Mouse (Mus musculus) megakaryocyte, adult 5-6 weeks (primary cell): ENCODE data around the gene Macrod2. TPM values are rescaled to one million over a fixed set of nuclear protein-coding genes. Genes with fewer than 3 reads are reported as not detected.

Experiments used
- ATAC-seq: 2 replicates; pipeline ENCODE4 v1.8.0; 2016; ENCODE audit warnings: mild to moderate bottlenecking, inconsistent platforms; ENCODE audit not compliant: poor library complexity, severe bottlenecking
- total RNA-seq, 2 experiments: library from RNA; stranded (forward) in 1 of 2; stranded (reverse) in 1 of 2; fragments of 153-499, 151-499 nt in 1 of 2; fragments of 221-1000, 200-1000 nt in 1 of 2; gene quantifications; 2 replicates each; pipeline versions ENCODE4 v1.2.3 to v1.2.4; 2015 to 2017

Macrod2 gene
- total RNA-seq, 2 experiments from 2014 or later, result 0.31 to 1.7 TPM

- ATAC-seq, result no peak
These were observed 1713.8 kb downstream of the Macrod2 start for GRCm38 (mm10) chr2:142108947-142109346.

DNA sequence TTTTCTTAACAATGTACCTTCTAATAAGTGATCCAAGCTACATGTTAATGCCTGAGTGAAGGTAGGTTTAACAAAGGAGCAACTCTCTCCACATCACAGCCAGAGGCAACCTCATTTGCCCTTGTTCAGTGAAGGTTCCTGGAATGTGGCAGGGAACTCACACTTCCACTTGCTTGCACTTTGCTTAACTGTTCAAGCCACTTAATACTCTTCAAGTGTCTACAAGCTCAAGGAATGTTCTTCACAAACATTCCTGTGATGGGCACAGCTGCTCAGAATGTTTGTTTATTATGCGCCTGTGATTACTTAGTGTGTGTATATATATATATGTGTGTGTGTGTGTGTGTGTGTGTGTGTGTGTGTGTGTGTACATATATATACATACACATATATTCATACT, 1721.5 kb downstream of the Macrod2 start:
- no peak for ATAC-seq

DNA sequence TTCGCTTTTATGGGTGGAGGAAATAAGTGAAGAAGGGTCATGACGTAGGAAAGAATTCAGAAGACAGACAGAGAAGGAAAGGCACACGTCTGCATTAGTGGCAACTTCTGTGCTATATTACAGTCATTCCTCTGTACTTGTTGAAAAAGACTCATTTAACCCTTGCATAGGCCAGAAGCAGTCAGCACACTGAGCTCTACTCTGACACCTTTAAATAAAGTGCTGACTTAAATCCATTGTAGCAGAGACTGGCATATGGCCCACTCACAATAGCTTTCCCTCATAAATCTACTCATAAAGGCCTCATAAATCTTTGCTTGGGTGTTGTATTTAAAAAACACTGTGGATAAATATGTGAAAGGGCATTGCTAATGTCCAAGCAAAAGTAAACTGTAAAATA, 1733.0 kb downstream of the Macrod2 start:
- ATAC-seq, result no peak

DNA sequence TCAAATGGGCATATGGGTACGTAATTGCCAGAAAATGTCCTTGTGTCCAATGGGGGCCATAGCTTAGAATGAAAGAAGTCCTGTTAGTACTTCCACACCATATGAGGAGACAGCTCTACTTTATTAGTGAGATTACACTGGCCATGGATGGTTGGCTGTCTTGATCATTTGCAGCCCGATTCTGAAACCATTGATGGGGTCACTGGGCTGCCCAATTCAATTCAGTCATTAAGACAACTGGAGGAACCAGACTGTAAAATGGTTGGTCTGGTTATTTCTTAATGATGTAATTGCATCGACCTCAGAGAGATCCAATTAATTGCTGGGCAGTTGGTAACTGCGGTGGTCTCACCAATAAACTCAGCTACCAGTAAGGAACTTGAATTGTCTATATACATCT, 1734.1 kb downstream of the Macrod2 start:
- no peak for ATAC-seq

GRCm38 (mm10) chr2:142149310-142149709, 1754.2 kb downstream of the Macrod2 start:
- no peak for ATAC-seq

- no peak for ATAC-seq
These were observed 1768.6 kb downstream of the Macrod2 start for GRCm38 (mm10) chr2:142163506-142164275.

DNA sequence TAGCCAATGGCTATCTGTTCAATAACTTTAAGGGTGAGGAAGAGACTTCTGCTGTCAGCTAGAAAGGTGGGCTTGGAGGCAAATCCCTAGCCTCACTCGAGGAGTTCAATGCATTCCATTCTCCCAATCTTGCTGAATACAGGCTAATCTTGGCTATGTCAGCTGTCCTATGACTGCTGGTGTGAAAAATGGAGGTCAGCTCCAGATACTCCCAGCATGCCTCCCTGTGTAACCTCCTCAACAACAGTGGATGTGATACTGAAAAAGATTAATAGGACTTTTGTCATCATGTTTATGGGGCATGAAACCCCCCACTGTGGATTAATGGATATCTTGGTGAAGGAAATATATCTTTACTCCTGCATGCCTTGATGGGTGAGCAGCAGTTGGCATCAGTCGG, 1774.5 kb downstream of the Macrod2 start:
- no peak for ATAC-seq

- no peak for ATAC-seq
These were observed 1777.6 kb downstream of the Macrod2 start for GRCm38 (mm10) chr2:142172706-142173105.

DNA sequence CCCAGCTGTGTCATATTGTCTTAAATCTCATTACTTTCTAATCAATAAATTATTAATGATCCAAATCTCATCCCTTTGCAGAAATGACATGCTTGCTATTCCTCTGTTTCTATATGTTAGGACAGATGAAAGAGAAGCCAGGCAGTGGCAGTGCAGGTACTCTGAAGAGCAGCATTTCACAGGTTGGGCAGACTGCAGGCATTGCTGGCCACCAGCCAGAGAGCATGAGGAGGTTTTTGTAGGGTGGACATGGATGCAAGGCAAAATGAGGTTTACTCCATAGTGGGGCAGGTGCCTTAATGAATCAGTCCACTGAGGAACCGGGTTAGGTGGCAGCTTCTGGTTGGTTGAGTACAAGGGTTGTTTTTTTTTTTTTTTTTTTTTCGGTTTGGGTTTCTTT, 1778.9 kb downstream of the Macrod2 start:
- no peak for ATAC-seq

DNA sequence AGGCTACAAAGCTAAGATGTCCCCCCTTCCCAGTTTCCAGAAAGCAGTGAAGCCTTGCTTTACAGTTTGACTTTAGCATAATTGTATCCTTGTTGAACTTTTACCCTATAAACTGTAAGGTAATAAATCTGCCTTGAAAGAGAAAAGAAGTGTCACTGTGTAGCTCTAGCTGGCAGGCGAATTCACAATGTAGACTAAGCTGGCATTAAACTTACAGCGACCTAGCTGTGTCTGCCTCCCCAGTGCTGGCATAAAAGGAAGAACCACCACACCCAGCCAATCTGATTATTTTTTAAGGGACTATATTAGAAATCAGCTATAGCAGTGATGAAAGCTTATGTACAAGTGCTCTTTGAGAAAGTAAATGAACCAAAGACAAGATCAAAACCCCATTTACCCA, 1791.8 kb downstream of the Macrod2 start:
- no peak for ATAC-seq

GRCm38 (mm10) chr2:142187428-142187827, 1792.3 kb downstream of the Macrod2 start:
- ATAC-seq, result no peak

DNA sequence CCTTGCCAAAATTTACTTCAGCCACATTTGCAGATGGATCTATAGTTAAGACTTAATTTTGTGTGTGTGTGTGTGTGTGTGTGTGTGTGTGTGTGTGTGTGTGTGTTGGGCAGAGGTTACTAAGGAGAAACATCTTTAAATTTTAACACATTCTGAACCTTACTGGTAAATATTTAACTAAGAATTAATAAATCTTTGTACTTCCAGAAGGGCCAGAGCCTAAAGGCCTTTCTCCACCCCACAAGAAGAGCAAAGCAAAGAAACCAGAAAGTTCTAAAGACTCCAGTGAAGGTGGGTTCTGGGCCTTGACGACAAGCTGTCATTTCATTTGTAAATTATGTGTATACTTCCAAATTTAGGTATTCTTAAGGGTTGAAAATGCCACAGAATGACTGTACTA, 1822.3 kb downstream of the Macrod2 start:
- no peak for ATAC-seq

- no peak for ATAC-seq
These were observed 1827.2 kb downstream of the Macrod2 start for GRCm38 (mm10) chr2:142222137-142222921.

- ATAC-seq, result no peak
These were observed 1827.8 kb downstream of the Macrod2 start for GRCm38 (mm10) chr2:142222926-142223325.

DNA sequence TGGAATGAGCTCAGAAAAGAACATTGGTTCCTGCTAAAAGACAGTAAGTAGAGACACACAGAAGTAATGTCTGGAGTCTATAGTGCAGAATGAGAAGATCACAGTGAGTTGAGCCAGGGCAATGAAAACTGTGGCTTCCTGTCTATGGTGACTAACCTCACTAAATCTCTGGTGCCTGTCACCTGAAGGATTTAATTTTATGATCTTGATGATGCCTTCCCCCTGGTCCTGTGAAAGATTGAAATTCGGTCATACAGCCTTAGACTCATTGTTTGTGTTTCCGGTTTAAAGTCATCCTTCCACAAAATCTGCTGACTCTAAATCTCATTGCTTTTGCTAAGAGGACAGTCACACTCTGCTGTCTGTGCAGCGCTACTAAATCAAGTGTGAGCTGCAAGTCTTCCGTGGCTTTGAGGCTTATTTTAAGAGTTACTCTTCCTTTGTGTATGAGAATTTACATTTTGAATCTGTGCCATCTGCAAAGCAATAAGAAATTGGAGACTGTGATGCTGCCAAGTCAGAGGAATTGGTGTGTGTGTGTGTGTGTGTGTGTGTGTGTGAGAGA, 1836.0 kb downstream of the Macrod2 start:
- no peak for ATAC-seq

GRCm38 (mm10) chr2:142232828-142233227, 1837.7 kb downstream of the Macrod2 start:
- ATAC-seq, result no peak

GRCm38 (mm10) chr2:142243483-142243882, 1848.4 kb downstream of the Macrod2 start:
- no peak for ATAC-seq

DNA sequence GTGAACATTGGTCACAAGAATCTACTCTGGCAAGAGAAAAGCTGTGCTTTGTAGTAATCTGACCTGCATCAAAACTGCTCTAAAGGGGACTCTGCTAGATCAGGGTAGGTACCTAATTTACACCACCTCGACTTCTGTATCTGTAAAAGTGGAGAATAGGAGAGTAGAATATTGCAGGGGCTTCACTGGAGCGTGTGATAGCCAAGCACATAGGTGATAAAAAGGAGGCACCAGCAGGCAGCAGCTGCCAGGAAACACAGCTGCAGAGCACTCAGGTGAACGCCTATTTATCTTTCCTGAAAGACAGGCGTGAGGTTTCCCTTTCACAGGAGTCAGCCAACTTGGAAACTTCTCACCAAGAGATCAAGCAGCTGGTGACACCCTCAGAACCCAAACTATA, 1855.3 kb downstream of the Macrod2 start:
- no peak for ATAC-seq

GRCm38 (mm10) chr2:142251518-142251917, 1856.4 kb downstream of the Macrod2 start:
- no peak for ATAC-seq

GRCm38 (mm10) chr2:142253913-142254312, 1858.8 kb downstream of the Macrod2 start:
- peak; percentile 53; the same call in 1 of the 2 replicates for ATAC-seq

GRCm38 (mm10) chr2:142254566-142254965, 1859.5 kb downstream of the Macrod2 start:
- ATAC-seq, result no peak

GRCm38 (mm10) chr2:142257501-142257900, 1862.4 kb downstream of the Macrod2 start:
- no peak for ATAC-seq
